Mouse (Mus musculus) CH12.LX (cell line): ENCODE measurements at regions not wholly inside any gene's neighbourhood (a gene's known extent, or its start where the extent isn't known, plus 50 kb on each side); places are given as distances from the start of the nearest gene placed in this dataset.

Experiments used
- DNase-seq: peaks from one replicate; pipeline ENCODE4 v3.0.0-alpha.2; 2013; ENCODE audit errors: extremely low read depth
- H3K27ac ChIP-seq: 2 replicates; pipeline ENCODE4 v1.5.1; 2012; ENCODE audit warnings: low read depth, mild to moderate bottlenecking, control low read depth, moderate library complexity; ENCODE audit not compliant: insufficient read depth
- H3K27me3 ChIP-seq: replicated peaks from 2 replicates; pipeline ENCODE3; 2012; ENCODE audit warnings: inconsistent platforms
- H3K36me3 ChIP-seq, 2 experiments: replicated peaks in 1 of 2; 2 replicates each; pipeline versions ENCODE3 to v1.6.1; 2012; ENCODE audit warnings: inconsistent platforms in 1 of 2, low read length in 1 of 2, mild to moderate bottlenecking in 1 of 2, mixed read lengths in 1 of 2, moderate library complexity in 1 of 2; ENCODE audit not compliant: control insufficient read depth in 1 of 2, insufficient read depth in 1 of 2
- H3K4me1 ChIP-seq, 2 experiments: 2 replicates each; pipeline ENCODE4 v1.6.1; 2012; ENCODE audit warnings: inconsistent platforms in 1 of 2, moderate library complexity in 1 of 2; ENCODE audit not compliant: insufficient read depth in 2 of 2, control insufficient read depth in 1 of 2
- H3K4me2 ChIP-seq: 2 replicates; pipeline ENCODE4 v1.6.1; 2012; ENCODE audit warnings: low read depth, mild to moderate bottlenecking, control low read depth; ENCODE audit not compliant: poor library complexity, insufficient read depth, severe bottlenecking
- H3K4me3 ChIP-seq, 3 experiments: fragments of 150-350 bp in 1 of 3; sonication (generic) in 1 of 3; replicated peaks in 1 of 3; 2 replicates each; pipeline versions ENCODE3 to v1.5.1; 2011 to 2012; ENCODE audit warnings: low read depth in 2 of 3, low read length in 2 of 3, mild to moderate bottlenecking in 2 of 3, moderate library complexity in 2 of 3, control low read depth in 1 of 3, improper control_type of control experiment in 1 of 3, inconsistent platforms in 1 of 3, mixed read lengths in 1 of 3; ENCODE audit not compliant: poor library complexity in 1 of 3
- H3K79me2 ChIP-seq: replicated peaks from 2 replicates; pipeline ENCODE4 v1.6.1; 2012; ENCODE audit warnings: mild to moderate bottlenecking, moderate library complexity; ENCODE audit not compliant: control insufficient read depth, poor library complexity, insufficient read depth, severe bottlenecking; ENCODE audit errors: extremely low read depth
- H3K9ac ChIP-seq: 2 replicates; pipeline ENCODE4 v1.6.1; 2012; ENCODE audit warnings: low read depth, mild to moderate bottlenecking, control low read depth, moderate library complexity; ENCODE audit not compliant: insufficient read depth
- H3K9me3 ChIP-seq: replicated peaks from 2 replicates; pipeline ENCODE3; 2012; ENCODE audit warnings: low read length, inconsistent platforms, mixed read lengths
- BHLHE40 ChIP-seq: IDR thresholded peaks from 2 replicates; pipeline ENCODE4 v1.6.1; 2011; ENCODE audit warnings: mild to moderate bottlenecking, low read depth, low read length, improper control_type of control experiment
- CHD1 ChIP-seq: IDR thresholded peaks from 2 replicates; pipeline ENCODE4 v1.6.1; 2012; ENCODE audit warnings: low read depth, low read length, improper control_type of control experiment, inconsistent platforms
- CTCF ChIP-seq, 2 experiments: IDR thresholded peaks in 1 of 2; conservative IDR thresholded peaks in 1 of 2; 2 replicates each; pipeline ENCODE4 v1.5.1; 2011 to 2012; ENCODE audit warnings: low read depth in 2 of 2, low read length in 2 of 2, improper control_type of control experiment in 1 of 2, inconsistent platforms in 1 of 2, mild to moderate bottlenecking in 1 of 2, moderate library complexity in 1 of 2
- E2F4 ChIP-seq: IDR thresholded peaks from 2 replicates; pipeline ENCODE4 v1.6.1; 2011; ENCODE audit warnings: low read depth, low read length, improper control_type of control experiment; ENCODE audit not compliant: insufficient replicate concordance
- ETS1 ChIP-seq: conservative IDR thresholded peaks from 2 replicates; pipeline ENCODE4 v1.6.1; 2012; ENCODE audit warnings: low read depth, mild to moderate bottlenecking, inconsistent platforms, low read length, improper control_type of control experiment, moderate library complexity
- MAFK ChIP-seq: IDR thresholded peaks from 2 replicates; pipeline ENCODE4 v1.6.1; 2011; ENCODE audit warnings: low read length, improper control_type of control experiment; ENCODE audit not compliant: insufficient replicate concordance
- PAX5 ChIP-seq: IDR thresholded peaks from 2 replicates; pipeline ENCODE4 v1.6.1; 2012; ENCODE audit warnings: low read length, inconsistent platforms, mixed read lengths
- RAD21 ChIP-seq: IDR thresholded peaks from 2 replicates; pipeline ENCODE4 v1.6.1; 2011; ENCODE audit warnings: low read depth, mild to moderate bottlenecking, low read length, improper control_type of control experiment, moderate library complexity
- SMC3 ChIP-seq: IDR thresholded peaks from 2 replicates; pipeline ENCODE4 v1.6.1; 2011; ENCODE audit warnings: low read depth, low read length, improper control_type of control experiment
- USF2 ChIP-seq: conservative IDR thresholded peaks from 2 replicates; pipeline ENCODE4 v1.6.1; 2011; ENCODE audit warnings: low read depth, low read length, improper control_type of control experiment
- ZKSCAN1 ChIP-seq: IDR thresholded peaks from 2 replicates; pipeline ENCODE4 v1.6.1; 2012; ENCODE audit warnings: low read depth, inconsistent platforms, low read length, improper control_type of control experiment, borderline replicate concordance
- ZMIZ1 ChIP-seq: IDR thresholded peaks from 2 replicates; pipeline ENCODE4 v1.6.1; 2012; ENCODE audit warnings: low read depth, mild to moderate bottlenecking, inconsistent platforms, low read length, improper control_type of control experiment
- dilution Hi-C: fragments of 300-500 bp; cut with MboI; formaldehyde crosslinking; loops from 2 replicates; pipeline ENCODE4 v1.14.3; 2020; ENCODE audit warnings: low sequenced_read_pairs; ENCODE audit not compliant: extremely low pct_unique_long_range_greater_than_20kb, extremely low pct_ligation_motif_present
- in situ Hi-C: fragments of 300-500 bp; cut with MboI; formaldehyde crosslinking; loops from 3 replicates; pipeline ENCODE4 v1.14.3; 2019; ENCODE audit warnings: low sequenced_read_pairs, low pct_ligation_motif_present, low pct_unique_long_range_greater_than_20kb, mixed read lengths

- no peaks in the 10 kb centered on the region for H3K4me1 ChIP-seq
- in situ Hi-C loops: loop anchor here (25.0 kb wide), 1 partner anchor 1493 kb away; no protein-coding TSS in a partner anchor
Observed at GRCm38 (mm10) chr11:64880674-64881073, 98.2 kb upstream of the Elac2 start.

DNA sequence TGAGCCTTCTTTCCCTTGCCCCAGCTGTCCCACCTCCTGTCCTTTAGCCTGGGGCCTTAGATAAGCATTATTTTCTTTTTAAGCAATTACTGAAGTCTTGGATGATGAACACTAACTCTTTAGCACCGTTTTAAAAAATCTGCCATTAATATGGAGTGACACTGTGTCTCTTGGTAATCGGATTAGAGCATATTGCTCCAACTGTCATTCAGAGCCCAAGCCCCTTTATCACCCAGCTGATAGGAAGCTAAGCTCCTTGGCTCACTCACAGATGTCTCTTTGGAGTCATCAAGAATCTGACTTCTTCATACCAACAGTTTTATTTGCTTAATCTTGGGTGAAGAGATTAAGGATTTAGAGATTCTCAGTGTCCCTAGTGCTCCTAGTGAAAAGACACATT is 94.3 kb upstream of the Elac2 start:
- no peak for TF ChIP-seq ZKSCAN1
- Histone ChIP-seq H3K9ac (no peak overlapping the region), H3K36me3 (no peaks in the 10 kb centered on the region), H3K4me3 (no peak overlapping the region), H3K4me2 (no peak overlapping the region), H3K79me2 (no peaks in the 10 kb centered on the region), H3K9me3 (no peaks in the 10 kb centered on the region), H3K27ac (no peak overlapping the region), H3K27me3 (peaks cover 4% of the 10 kb centered on the region), H3K4me1 (no peaks in the 10 kb centered on the region)
- in situ Hi-C loops: loop anchor here (25.0 kb wide), 1 partner anchor 1497 kb away; no protein-coding TSS in a partner anchor
- dilution Hi-C loops: no loop called here
- no peak for DNase-seq

More at GRCm38 (mm10) chr11:64880674-64881073, 98.2 kb upstream of the Elac2 start:
- dilution Hi-C loops: no loop called here
- Histone ChIP-seq H3K9ac (no peak overlapping the region), H3K4me2 (no peak overlapping the region), H3K27ac (no peak overlapping the region), H3K27me3 (peaks cover 3% of the 10 kb centered on the region), H3K9me3 (no peaks in the 10 kb centered on the region), H3K4me3 (no peak overlapping the region), H3K36me3 (no peaks in the 10 kb centered on the region), H3K79me2 (no peaks in the 10 kb centered on the region)
- DNase-seq: no peak
- TF ChIP-seq E2F4: no peak
- TF ChIP-seq PAX5: no peak
- no peak for TF ChIP-seq CHD1
- peak; percentile 23 for TF ChIP-seq RAD21
- no peak for TF ChIP-seq ZMIZ1
- TF ChIP-seq CTCF (conservative IDR thresholded peaks at IDR 0.05 in 1 of 2, IDR thresholded peaks at IDR 0.05 in 1 of 2; ENCODE audit: low read depth in 2 of 2, low read length in 2 of 2): peak in 1 of 2 experiments; percentile 12; a peak in 1 of 4 replicates
- no peak for TF ChIP-seq SMC3
- TF ChIP-seq BHLHE40: no peak
- no peak for TF ChIP-seq MAFK
- TF ChIP-seq ETS1: no peak

GRCm38 (mm10) chr11:64889335-64890020 is 89.4 kb upstream of the Elac2 start:
- dilution Hi-C loops: no loop called here

More at GRCm38 (mm10) chr11:64889335-64890020, 89.4 kb upstream of the Elac2 start:
- Histone ChIP-seq H3K4me1 (no peaks in the 10 kb centered on the region), H3K27ac (no peak overlapping the region), H3K27me3 (peaks cover 6% of the 10 kb centered on the region), H3K4me3 (no peak overlapping the region), H3K4me2 (no peak overlapping the region), H3K36me3 (no peaks in the 10 kb centered on the region), H3K9me3 (no peaks in the 10 kb centered on the region), H3K9ac (no peak overlapping the region), H3K79me2 (no peaks in the 10 kb centered on the region)
- in situ Hi-C loops: loop anchor here (25.0 kb wide), 1 partner anchor 1502 kb away; no protein-coding TSS in a partner anchor
- DNase-seq: no peak
- TF ChIP-seq USF2 (no peak), MAFK (no peak), ZKSCAN1 (no peak)
